Mouse (Mus musculus) CD4-positive, CD25-positive, alpha-beta regulatory T cell, adult 4 months (primary cell): ENCODE results near the gene Abcc12. TPM values are rescaled to one million over a fixed set of nuclear protein-coding genes. Genes with fewer than 3 reads are reported as not detected.

Experiments used
- ATAC-seq: one replicate; pipeline ENCODE4 v1.8.0; 2017
- polyA plus RNA-seq, 2 experiments: library from polyadenylated mRNA; unstranded; fragments of 100-300 nt; shearing (Covaris generic); gene quantifications; one replicate each; pipeline ENCODE4 v1.2.1; 2017

Gene Abcc12
- polyA plus RNA-seq, 2 experiments from 2014 or later = not detected

GRCm38 (mm10) chr8:86501341-86501740, 79.1 kb downstream of the Abcc12 start:
- no peak for ATAC-seq

GRCm38 (mm10) chr8:86495056-86495455, 85.4 kb downstream of the Abcc12 start:
- ATAC-seq = no peak

- no peak for ATAC-seq
These were observed 86.6 kb downstream of the Abcc12 start for GRCm38 (mm10) chr8:86493841-86494240.

GRCm38 (mm10) chr8:86485411-86485810, 95.1 kb downstream of the Abcc12 start:
- no peak for ATAC-seq

- ATAC-seq = no peak
These were observed 96.2 kb downstream of the Abcc12 start for GRCm38 (mm10) chr8:86484244-86484643.

- ATAC-seq = no peak
These were observed 98.4 kb downstream of the Abcc12 start for GRCm38 (mm10) chr8:86482116-86482515.

- no peak for ATAC-seq
These were observed 104.6 kb downstream of the Abcc12 start for GRCm38 (mm10) chr8:86475711-86476438.

- ATAC-seq = no peak
These were observed 106.0 kb downstream of the Abcc12 start for GRCm38 (mm10) chr8:86474461-86474860.

GRCm38 (mm10) chr8:86473121-86473520, 107.4 kb downstream of the Abcc12 start:
- no peak for ATAC-seq

GRCm38 (mm10) chr8:86470717-86471116, 109.8 kb downstream of the Abcc12 start:
- ATAC-seq = no peak

- no peak for ATAC-seq
These were observed 117.3 kb downstream of the Abcc12 start for GRCm38 (mm10) chr8:86463215-86463614.

- ATAC-seq = no peak
These were observed 120.1 kb downstream of the Abcc12 start for GRCm38 (mm10) chr8:86460372-86460771.

GRCm38 (mm10) chr8:86453697-86454480, 126.6 kb downstream of the Abcc12 start:
- ATAC-seq = no peak

GRCm38 (mm10) chr8:86449870-86450515, 130.5 kb downstream of the Abcc12 start:
- no peak for ATAC-seq

- ATAC-seq = no peak
These were observed 135.0 kb downstream of the Abcc12 start for GRCm38 (mm10) chr8:86445516-86445915.

GRCm38 (mm10) chr8:86443744-86444143, 136.7 kb downstream of the Abcc12 start:
- ATAC-seq = no peak

- no peak for ATAC-seq
These were observed 141.5 kb downstream of the Abcc12 start for GRCm38 (mm10) chr8:86438983-86439299.

- no peak for ATAC-seq
These were observed 142.1 kb downstream of the Abcc12 start for GRCm38 (mm10) chr8:86438133-86438982.

- no peak for ATAC-seq
These were observed 143.1 kb downstream of the Abcc12 start for GRCm38 (mm10) chr8:86437418-86437817.
